Mouse (Mus musculus) lung, postnatal 4 days (tissue): ENCODE measurements around the gene Stox2.
A peak's percentile ranks its signal among the peaks of the same experiment; 100 is the strongest.
"Not testable (repeated sequence)": the region's sequence is repeated elsewhere in the genome, so short reads cannot be mapped to it uniquely, and the experiment has no call there.

Experiments used
- DNase-seq, 2 experiments: peaks; one replicate each; pipeline ENCODE4 v3.0.0; 2021

The Stox2 gene

GRCm38 (mm10) chr8:47446312-47447046, at the start of gene Stox2:
TSS of gene Stox2 (minus strand) at chr8:47446362.
- no peak for DNase-seq

- no peak for DNase-seq
These were observed 49.3 kb upstream of the Stox2 start for GRCm38 (mm10) chr8:47495428-47495827.

GRCm38 (mm10) chr8:47494602-47495153, 48.5 kb upstream of the Stox2 start:
- DNase-seq = no peak

- peak; percentile 40 to 76 for DNase-seq
These were observed 46.9 kb upstream of the Stox2 start for GRCm38 (mm10) chr8:47493106-47493505.

- no peak for DNase-seq
These were observed 41.1 kb upstream of the Stox2 start for GRCm38 (mm10) chr8:47487231-47487630.

- DNase-seq = no peak
These were observed 36.4 kb upstream of the Stox2 start for GRCm38 (mm10) chr8:47482354-47483071.

- DNase-seq = no peak
These were observed 33.9 kb upstream of the Stox2 start for GRCm38 (mm10) chr8:47480039-47480438.

GRCm38 (mm10) chr8:47461650-47462049, 15.5 kb upstream of the Stox2 start:
- peak; percentile 17 to 57 for DNase-seq

- DNase-seq = no peak
These were observed 13.1 kb upstream of the Stox2 start for GRCm38 (mm10) chr8:47459216-47459749.

GRCm38 (mm10) chr8:47458591-47458990, 12.4 kb upstream of the Stox2 start:
- DNase-seq = peak in 1 of 2 experiments; percentile 26

- not testable (repeated sequence) for DNase-seq
These were observed 3.0 kb upstream of the Stox2 start for GRCm38 (mm10) chr8:47449211-47449610.

GRCm38 (mm10) chr8:47439271-47439670, 6.9 kb downstream of the Stox2 start:
- DNase-seq = peak; percentile 15 to 32

- DNase-seq = no peak
These were observed 8.2 kb downstream of the Stox2 start for GRCm38 (mm10) chr8:47437976-47438375.

GRCm38 (mm10) chr8:47435861-47436260, 10.3 kb downstream of the Stox2 start:
- DNase-seq = no peak

GRCm38 (mm10) chr8:47435412-47435811, 10.8 kb downstream of the Stox2 start:
- DNase-seq = peak; percentile 18 to 32

- DNase-seq = peak in 1 of 2 experiments; percentile 24
These were observed 14.9 kb downstream of the Stox2 start for GRCm38 (mm10) chr8:47431263-47431662.

GRCm38 (mm10) chr8:47414258-47414525, 32.0 kb downstream of the Stox2 start:
- DNase-seq = peak; percentile 22 to 47

- DNase-seq = peak; percentile 70 to 80
These were observed 32.5 kb downstream of the Stox2 start for GRCm38 (mm10) chr8:47413524-47414257.

- DNase-seq = peak; percentile 41 to 53
These were observed 33.3 kb downstream of the Stox2 start for GRCm38 (mm10) chr8:47412696-47413523.

GRCm38 (mm10) chr8:47411994-47412695, 34.0 kb downstream of the Stox2 start:
- DNase-seq = peak; percentile 35 to 52

GRCm38 (mm10) chr8:47411321-47411720, 34.8 kb downstream of the Stox2 start:
- no peak for DNase-seq
